Mouse (Mus musculus) testis, adult 2 months (tissue): Measurements from ENCODE around the gene Olfr20. TPM values are rescaled to one million over a fixed set of nuclear protein-coding genes. Genes with fewer than 3 reads are reported as not detected.

Experiments
- H3K27ac ChIP-seq: fragments of 200-500 bp; 2 replicates; pipeline ENCODE4 v1.5.1; 2012; ENCODE audit warnings: low read depth, low read length; ENCODE audit not compliant: control insufficient read depth, insufficient read depth
- H3K27me3 ChIP-seq: fragments of 200-500 bp; 2 replicates; pipeline ENCODE4 v1.6.1; 2012; ENCODE audit warnings: mild to moderate bottlenecking, low read length, moderate library complexity; ENCODE audit not compliant: control insufficient read depth, insufficient read depth
- H3K36me3 ChIP-seq: fragments of 200-500 bp; 2 replicates; pipeline ENCODE4 v1.6.1; 2012; ENCODE audit warnings: mild to moderate bottlenecking, low read length; ENCODE audit not compliant: control insufficient read depth, insufficient read depth
- H3K4me1 ChIP-seq: fragments of 200-500 bp; 2 replicates; pipeline ENCODE4 v1.6.1; 2012; ENCODE audit warnings: low read length; ENCODE audit not compliant: control insufficient read depth, insufficient read depth
- H3K4me3 ChIP-seq: fragments of 200-500 bp; 2 replicates; pipeline ENCODE4 v1.5.1; 2012; ENCODE audit warnings: low read depth, mild to moderate bottlenecking, low read length, moderate library complexity, mixed read lengths; ENCODE audit not compliant: control insufficient read depth
- CTCF ChIP-seq: fragments of 200-500 bp; IDR thresholded peaks from 2 replicates; pipeline ENCODE4 v1.5.1; 2012; ENCODE audit warnings: low read depth, mild to moderate bottlenecking, inconsistent platforms, low read length, moderate library complexity; ENCODE audit not compliant: control insufficient read depth, insufficient read depth, insufficient replicate concordance
- POLR2A ChIP-seq: fragments of 200-500 bp; IDR thresholded peaks from 2 replicates; pipeline ENCODE4 v1.6.1; 2012; ENCODE audit warnings: low read depth, mild to moderate bottlenecking, inconsistent platforms, low read length, moderate library complexity; ENCODE audit not compliant: control insufficient read depth
- polyA plus RNA-seq: library from polyadenylated mRNA; depleted of rRNA; stranded (reverse); fragments of >200 nt; gene quantifications from 2 replicates; pipeline ENCODE4 v1.2.3, GENCODE M21; 2012; rRNA removed

Gene Olfr20
- polyA plus RNA-seq, 1 experiment = 3.0 TPM

DNA sequence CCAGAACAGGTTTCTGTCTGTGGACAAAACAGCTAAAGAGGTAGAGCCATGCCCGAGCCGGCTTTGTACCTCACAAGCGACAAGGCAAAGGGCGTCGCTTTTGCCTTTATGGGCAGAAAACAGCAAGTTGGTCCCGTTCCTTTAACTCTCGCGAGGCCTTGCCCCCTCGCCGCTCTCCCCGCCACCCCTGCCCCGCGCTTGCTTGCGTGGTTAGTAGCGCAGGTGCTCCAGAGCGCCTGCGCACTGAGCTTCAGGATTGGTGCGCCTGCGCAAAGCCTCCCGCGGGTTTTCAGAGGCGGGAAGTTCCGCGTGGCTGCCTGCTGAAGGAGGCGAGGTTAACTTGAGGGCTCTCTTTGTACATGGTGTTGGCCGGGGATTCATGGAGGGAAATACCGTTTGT lies 21.1 kb upstream of the Olfr20 start, which contains the start of the genes Aspa, Gm49340 and Spata22:
TSS of gene Aspa (minus strand) at position 155 of the 400 bp plus-strand sequence.
TSS of gene Gm49340 (plus strand) at position 300 of the 400 bp plus-strand sequence.
TSS of gene Spata22 (plus strand) at position 300 of the 400 bp plus-strand sequence.
- no peak for TF ChIP-seq CTCF
- peak; percentile 57; the same call in 1 of the 2 replicates for TF ChIP-seq POLR2A
- Histone ChIP-seq H3K27ac (peak within 1 kb of the TSS; percentile 83), H3K27me3 (no peaks in the 10 kb centered on the region), H3K4me1 (peaks cover 2% of the 10 kb centered on the region; the same call in 1 of the 2 replicates), H3K4me3 (peak within 1 kb of the TSS; percentile 89), H3K36me3 (no peaks in the 10 kb centered on the region)

DNA sequence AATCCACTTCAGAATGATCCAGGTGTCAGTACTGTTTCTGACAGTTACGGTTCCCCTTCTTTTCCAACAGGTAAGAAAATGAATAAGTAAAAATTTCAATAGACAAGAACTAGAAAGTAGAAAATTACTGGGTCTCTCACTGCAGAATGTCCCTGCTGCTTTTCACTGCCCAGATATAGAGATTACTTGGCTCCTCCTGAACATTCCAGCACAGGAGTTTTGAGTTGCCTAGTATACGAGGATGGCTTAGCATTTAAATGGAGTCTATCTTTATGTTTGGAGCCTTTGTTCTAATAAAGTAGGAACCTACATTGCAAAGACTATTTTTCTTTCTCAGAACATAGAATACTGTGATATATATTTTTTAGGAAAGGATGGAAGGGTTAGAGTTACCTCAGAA lies 17.2 kb upstream of the Olfr20 start:
- H3K36me3 ChIP-seq = no peaks in the 10 kb centered on the region
- H3K4me3 ChIP-seq = no peak overlapping the region
- no peaks in the 10 kb centered on the region for H3K27me3 ChIP-seq
- H3K27ac ChIP-seq = no peak overlapping the region
- H3K4me1 ChIP-seq = peaks cover 2% of the 10 kb centered on the region; the same call in 1 of the 2 replicates
- TF ChIP-seq POLR2A (no peak), CTCF (no peak)

GRCm38 (mm10) chr11:73336919-73337318 lies 13.7 kb upstream of the Olfr20 start:
- Histone ChIP-seq H3K36me3 (no peaks in the 10 kb centered on the region), H3K4me1 (no peaks in the 10 kb centered on the region), H3K27ac (no peak overlapping the region), H3K4me3 (no peak overlapping the region), H3K27me3 (no peaks in the 10 kb centered on the region)
- TF ChIP-seq POLR2A = no peak
- no peak for TF ChIP-seq CTCF

DNA sequence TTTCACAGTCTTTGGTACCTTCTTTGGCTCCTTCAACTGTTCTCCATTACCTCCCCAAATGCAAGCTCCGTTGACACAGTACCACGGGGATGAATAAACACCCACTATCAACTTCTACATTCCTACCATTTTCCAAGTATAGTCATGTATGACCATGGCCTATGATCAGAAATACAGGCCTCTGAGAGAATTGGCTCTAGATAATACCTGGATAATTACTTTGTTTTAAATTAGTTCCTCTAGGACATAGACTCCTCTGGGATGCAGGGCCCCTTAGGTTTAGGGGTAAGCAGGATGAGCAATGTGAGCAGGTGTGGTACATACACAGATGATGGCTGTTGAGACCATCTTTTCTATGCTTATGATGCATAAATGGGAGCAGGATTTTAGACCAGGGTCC lies 20.4 kb downstream of the Olfr20 start, which contains the start of gene Olfr376:
TSS of gene Olfr376 (plus strand) at position 301 of the 400 bp plus-strand sequence.
- Histone ChIP-seq H3K27me3 (no peaks in the 10 kb centered on the region), H3K36me3 (no peaks in the 10 kb centered on the region), H3K4me1 (no peaks in the 10 kb centered on the region), H3K4me3 (no peak within 1 kb of the TSS), H3K27ac (no peak within 1 kb of the TSS)
- TF ChIP-seq CTCF (no peak), POLR2A (no peak)

- H3K36me3 ChIP-seq = no peaks in the 10 kb centered on the region
- H3K4me1 ChIP-seq = no peaks in the 10 kb centered on the region
- H3K27ac ChIP-seq = no peak overlapping the region
- no peaks in the 10 kb centered on the region for H3K27me3 ChIP-seq
- H3K4me3 ChIP-seq = no peak overlapping the region
- no peak for TF ChIP-seq POLR2A
- no peak for TF ChIP-seq CTCF
These were observed 44.8 kb downstream of the Olfr20 start for GRCm38 (mm10) chr11:73395374-73395773.

- H3K36me3 ChIP-seq = no peaks in the 10 kb centered on the region
- H3K4me3 ChIP-seq = no peak within 1 kb of the TSS
- H3K4me1 ChIP-seq = no peaks in the 10 kb centered on the region
- H3K27ac ChIP-seq = no peak within 1 kb of the TSS
- no peak for TF ChIP-seq CTCF
- no peaks in the 10 kb centered on the region for H3K27me3 ChIP-seq
These were observed 48.9 kb downstream of the Olfr20 start, which contains the start of gene Olfr1 for GRCm38 (mm10) chr11:73399514-73399913. TSS of gene Olfr1 (minus strand) at chr11:73399614.

Other genes starting within 250 kb of the Olfr20 start
- 256 and 297 TPM in 2 replicates for gene Haspin, start 212.5 kb upstream of the Olfr20 start, polyA plus RNA-seq
- 0.54 and 1.00 TPM in 2 replicates for gene P2rx5, start 190.4 kb upstream of the Olfr20 start, polyA plus RNA-seq
- gene Emc6, start 173.7 kb upstream of the Olfr20 start, polyA plus RNA-seq = 33.1 and 36.0 TPM in 2 replicates
- gene Tax1bp3, start 173.7 kb upstream of the Olfr20 start, polyA plus RNA-seq = 8.7 and 14.5 TPM in 2 replicates
- 17.8 and 18.3 TPM in 2 replicates for gene Ctns, start 151.7 kb upstream of the Olfr20 start, polyA plus RNA-seq
- gene Shpk, start 151.3 kb upstream of the Olfr20 start, polyA plus RNA-seq = 1.8 and 2.0 TPM in 2 replicates
- 0.17 and 1.6 TPM in 2 replicates for gene Trpv1, start 116.5 kb upstream of the Olfr20 start, polyA plus RNA-seq
- 0.04 and 0.05 TPM in 2 replicates for gene Trpv3, start 83.4 kb upstream of the Olfr20 start, polyA plus RNA-seq
- 3.1 and 3.6 TPM in 2 replicates for gene Aspa, start 21.2 kb upstream of the Olfr20 start, polyA plus RNA-seq
- gene Gm49340, start 21.0 kb upstream of the Olfr20 start, polyA plus RNA-seq = 0.40 and 0.59 TPM in 2 replicates
- gene Spata22, start 21.0 kb upstream of the Olfr20 start, polyA plus RNA-seq = 6.1 and 8.5 TPM in 2 replicates
- 0.11 TPM in 1 of 2 replicates, not detected in the other for gene Olfr376, start 20.5 kb downstream of the Olfr20 start, polyA plus RNA-seq
- gene Olfr1, start 48.8 kb downstream of the Olfr20 start, polyA plus RNA-seq = 0.12 TPM in 1 of 2 replicates, not detected in the other
- not detected in 2 replicates for gene Olfr378, start 77.7 kb downstream of the Olfr20 start, polyA plus RNA-seq
- gene Olfr380, start 106.7 kb downstream of the Olfr20 start, polyA plus RNA-seq = not detected in 2 replicates
- gene Olfr381, start 140.8 kb downstream of the Olfr20 start, polyA plus RNA-seq = not detected in 2 replicates
- not detected in 2 replicates for gene Olfr382, start 166.4 kb downstream of the Olfr20 start, polyA plus RNA-seq
- not detected in 2 replicates for gene Olfr385, start 242.2 kb downstream of the Olfr20 start, polyA plus RNA-seq
- not detected in 2 replicates for gene Olfr384, start 247.8 kb downstream of the Olfr20 start, polyA plus RNA-seq